Mouse (Mus musculus): ENCODE data around the gene Kcnk4. TPM values are rescaled to one million over a fixed set of nuclear protein-coding genes. Genes with fewer than 3 reads are reported as not detected.
"Not testable (repeated sequence)": the region's sequence is repeated elsewhere in the genome, so short reads cannot be mapped to it uniquely, and the experiment has no call there.

Gene Kcnk4
- total RNA-seq, 2 experiments from 2014 or later: 39.1 to 39.2 TPM

DNA sequence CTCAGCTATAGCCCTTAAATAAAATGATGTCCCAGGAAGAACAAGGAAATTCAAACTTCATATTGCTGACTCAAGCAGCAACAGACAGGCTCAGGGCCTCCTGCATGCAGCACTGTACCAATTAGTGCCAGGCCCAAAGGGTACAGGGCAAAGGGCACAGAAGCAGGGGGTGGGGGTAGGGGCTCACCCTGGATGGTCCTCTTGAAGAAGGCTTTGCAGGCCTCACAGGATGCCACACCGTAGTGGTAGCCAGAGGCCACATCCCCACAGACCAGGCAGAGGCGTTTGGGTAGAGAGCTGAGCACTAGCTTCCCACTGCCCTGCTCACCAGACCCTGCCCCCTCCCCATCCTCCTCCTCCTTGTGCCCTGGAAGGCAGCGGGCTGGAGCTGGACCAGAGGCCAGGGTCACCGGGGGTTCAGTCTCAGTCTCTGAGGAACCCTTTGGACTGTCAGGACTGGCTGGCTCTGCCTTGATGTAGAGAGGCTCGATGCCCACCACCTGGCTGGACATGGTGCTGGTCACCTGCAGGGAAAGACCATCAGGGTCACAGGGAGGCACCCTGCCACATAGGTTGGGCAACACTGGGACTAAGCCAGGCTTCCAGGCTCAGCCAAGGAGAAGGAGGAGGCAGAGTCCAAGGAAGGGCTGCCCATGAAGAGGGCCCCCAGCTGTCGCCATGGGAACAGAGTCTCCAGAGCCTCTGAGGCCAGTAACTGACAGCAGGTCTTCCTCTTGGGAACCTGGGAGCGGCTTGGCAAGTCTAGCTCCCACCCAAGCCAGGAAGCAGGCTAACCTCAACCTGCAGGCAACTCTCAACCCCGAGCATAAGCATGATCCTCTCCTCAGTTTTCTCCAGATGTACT is 14.2 kb downstream of the Kcnk4 start:
- intact Hi-C loops (cut with DNase I): loop anchor here (1.0 to 5.0 kb wide), 2 partner anchors 8 to 117 kb away; partner anchors contain the start of gene Stip1
- Histone ChIP-seq H3K27ac (no peak overlapping the region), H3K4me3 (peak overlapping the region; percentile 82)
- TF ChIP-seq CTCF (IDR thresholded peaks at IDR 0.05): no peak
- DNase-seq (ENCODE audit: extremely low spot score in 1 of 2, low spot score in 2 of 2): peak in 1 of 2 experiments; percentile 32

DNA sequence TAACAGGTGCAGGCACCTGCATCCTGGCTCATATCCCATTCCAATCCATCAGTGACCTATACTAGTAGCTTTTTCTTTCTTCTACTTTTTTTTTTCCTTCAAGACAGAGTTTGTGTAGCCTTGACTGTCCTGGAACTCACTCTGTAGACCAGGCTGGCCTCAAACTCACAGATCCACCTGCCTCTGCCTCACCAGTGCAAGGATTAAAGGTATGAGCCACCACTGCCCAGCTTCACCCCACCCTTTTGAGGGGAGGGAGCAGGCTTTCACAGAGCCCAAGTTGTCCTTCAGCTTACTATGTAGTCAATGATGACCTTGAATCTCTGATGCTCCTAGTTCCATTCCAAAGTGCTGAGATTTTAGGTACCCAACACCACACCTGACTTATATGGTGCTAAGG is 14.9 kb downstream of the Kcnk4 start:
- no peak overlapping the region; the same call in 1 of the 2 replicates for H3K4me3 ChIP-seq

DNA sequence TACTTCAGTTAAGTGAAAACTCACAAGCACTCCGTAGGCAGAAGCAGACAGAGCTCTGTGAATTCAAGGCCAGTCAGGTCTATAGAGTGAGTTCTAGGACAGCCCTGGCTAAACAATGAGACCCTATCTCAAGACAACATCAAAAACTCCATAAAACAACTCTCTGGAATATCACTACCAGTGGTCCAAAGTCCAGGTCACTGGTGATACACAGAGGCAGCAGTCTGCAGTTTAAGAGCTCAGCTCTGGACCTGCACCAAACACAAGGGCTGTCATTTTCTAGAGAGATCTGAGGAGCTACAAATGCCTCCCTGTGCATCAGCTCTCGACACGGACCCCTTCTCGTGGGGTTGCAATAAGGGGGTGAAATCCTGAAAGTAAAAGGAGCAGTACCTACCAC is 16.0 kb downstream of the Kcnk4 start:
- Histone ChIP-seq H3K4me3 (no peak overlapping the region), H3K27ac (no peak overlapping the region)
- no peak for DNase-seq (ENCODE audit: extremely low spot score in 1 of 2, low spot score in 2 of 2)
- no peak for TF ChIP-seq CTCF (IDR thresholded peaks at IDR 0.05)
- intact Hi-C loops (cut with DNase I): no loop called here

More for the DNA sequence above, 14.9 kb downstream of the Kcnk4 start:
- TF ChIP-seq CTCF (IDR thresholded peaks at IDR 0.05): no peak
- no peak for DNase-seq (ENCODE audit: extremely low spot score in 1 of 2, low spot score in 2 of 2)
- intact Hi-C loops (cut with DNase I): no loop called here
- H3K27ac ChIP-seq: no peak overlapping the region

DNA sequence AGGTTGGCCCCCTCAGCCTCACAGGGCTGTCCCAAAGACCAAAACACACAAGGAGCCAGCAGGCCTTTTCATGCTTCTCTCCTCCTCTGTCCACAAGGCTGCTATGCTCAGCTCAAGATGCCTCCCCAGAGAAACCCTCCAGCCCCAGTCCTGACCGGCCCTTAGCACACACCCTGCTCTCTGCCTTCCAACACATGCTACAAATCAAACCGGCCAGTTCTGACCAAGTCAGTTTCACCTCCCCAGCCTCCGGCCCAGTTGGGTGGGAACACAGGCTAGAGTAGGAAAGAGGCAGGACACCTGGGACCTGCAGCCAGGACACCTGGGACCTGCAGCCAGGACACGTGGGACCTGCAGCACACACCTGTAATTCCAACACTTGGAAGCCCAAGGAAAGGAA is 17.8 kb downstream of the Kcnk4 start:
- TF ChIP-seq CTCF (IDR thresholded peaks at IDR 0.05): no peak
- Histone ChIP-seq H3K4me3 (no peak overlapping the region), H3K27ac (no peak overlapping the region)
- DNase-seq (ENCODE audit: extremely low spot score in 1 of 2, low spot score in 2 of 2): peak in 1 of 2 experiments; percentile 7
- intact Hi-C loops (cut with DNase I): no loop called here

DNA sequence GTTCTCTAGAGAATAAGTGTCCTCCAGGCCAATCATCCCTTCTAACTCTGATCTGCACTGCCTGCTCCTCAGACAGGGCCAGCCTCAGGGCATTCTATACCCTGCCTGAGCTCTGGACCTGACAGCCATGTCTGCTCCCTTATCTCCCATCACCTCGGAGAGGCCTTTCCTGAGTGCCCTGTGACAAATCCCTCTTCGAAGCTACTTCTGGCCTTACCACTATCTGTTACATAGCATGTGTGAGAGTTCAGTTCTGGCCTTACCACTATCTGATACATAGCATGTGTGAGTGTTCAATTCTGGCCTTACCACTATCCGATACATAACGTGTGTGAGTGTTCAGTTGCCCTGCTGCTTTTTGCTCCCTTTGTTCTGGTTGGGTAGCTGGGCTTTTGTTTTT is 19.0 kb downstream of the Kcnk4 start:
- no peak for DNase-seq (ENCODE audit: extremely low spot score in 1 of 2, low spot score in 2 of 2)

DNA sequence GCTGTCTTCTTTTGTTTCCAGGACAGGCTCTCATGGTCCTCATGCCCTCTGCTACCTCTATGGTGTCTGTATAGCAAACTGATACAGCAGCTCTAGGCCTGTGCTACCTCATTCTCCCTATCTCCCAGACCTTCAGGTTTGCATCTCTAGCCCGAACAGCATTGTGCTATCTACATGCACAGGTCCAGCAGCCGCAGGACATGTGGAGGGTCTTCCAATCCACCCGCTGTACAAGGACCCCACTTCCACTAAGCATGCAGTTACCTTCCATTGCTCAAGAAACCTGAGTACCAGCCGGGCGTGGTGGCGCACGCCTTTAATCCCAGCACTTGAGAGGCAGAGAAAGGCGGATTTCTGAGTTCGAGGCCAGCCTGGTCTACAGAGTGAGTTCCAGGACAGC is 19.8 kb downstream of the Kcnk4 start:
- no peak overlapping the region for H3K4me3 ChIP-seq
- TF ChIP-seq CTCF (IDR thresholded peaks at IDR 0.05): no peak
- intact Hi-C loops (cut with DNase I): no loop called here
- no peak overlapping the region for H3K27ac ChIP-seq
- no peak for DNase-seq (ENCODE audit: extremely low spot score in 1 of 2, low spot score in 2 of 2)

More for the DNA sequence above, 19.0 kb downstream of the Kcnk4 start:
- intact Hi-C loops (cut with DNase I): no loop called here
- TF ChIP-seq CTCF (IDR thresholded peaks at IDR 0.05): no peak
- no peak overlapping the region for H3K27ac ChIP-seq
- no peak overlapping the region for H3K4me3 ChIP-seq

DNA sequence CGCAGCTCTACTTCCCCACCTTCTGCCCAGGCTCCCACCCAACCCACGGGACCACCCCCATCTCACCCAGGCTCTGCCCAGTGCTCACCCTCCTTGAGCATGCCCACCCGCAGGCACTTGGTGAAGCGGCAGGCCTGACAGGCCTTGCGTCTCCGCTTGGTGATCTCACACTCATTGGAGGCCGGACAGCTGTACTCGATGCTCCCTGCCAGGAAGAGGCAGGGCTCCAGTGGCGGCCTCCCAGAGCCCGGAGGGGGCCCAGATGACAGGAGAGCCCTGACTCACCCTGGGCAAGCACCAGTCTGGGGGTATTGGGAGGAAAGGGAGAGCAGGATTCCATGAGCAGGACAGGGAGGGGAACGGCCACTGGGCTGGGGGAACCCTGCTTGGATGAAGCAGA is 20.3 kb downstream of the Kcnk4 start:
- TF ChIP-seq CTCF (IDR thresholded peaks at IDR 0.05): no peak
- H3K27ac ChIP-seq: no peak overlapping the region
- peak; percentile 10 to 15 for DNase-seq (ENCODE audit: extremely low spot score in 1 of 2, low spot score in 2 of 2)
- H3K4me3 ChIP-seq: no peak overlapping the region
- intact Hi-C loops (cut with DNase I): no loop called here

DNA sequence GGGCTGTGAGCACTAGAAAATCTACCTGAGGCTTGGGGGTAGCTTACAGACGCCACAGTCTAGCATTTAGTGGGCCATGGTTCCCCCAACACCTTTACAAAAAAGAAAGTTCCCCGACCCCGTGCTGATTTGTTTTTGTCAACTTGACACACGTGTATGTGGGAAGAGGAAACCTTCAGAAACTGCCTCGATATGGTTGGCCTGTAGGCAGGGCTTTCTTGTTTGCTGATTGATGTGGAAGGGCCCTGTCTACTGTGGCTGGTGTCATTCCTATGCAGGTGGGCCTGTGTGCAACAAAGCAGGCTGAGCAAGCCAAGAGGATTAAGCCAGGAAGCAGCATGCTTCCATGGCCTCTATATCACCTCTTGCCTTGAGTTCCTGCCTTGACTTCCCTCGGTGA is 21.3 kb downstream of the Kcnk4 start:
- intact Hi-C loops (cut with DNase I): no loop called here
- TF ChIP-seq CTCF (IDR thresholded peaks at IDR 0.05): no peak
- DNase-seq (ENCODE audit: extremely low spot score in 1 of 2, low spot score in 2 of 2): no peak
- Histone ChIP-seq H3K4me3 (no peak overlapping the region), H3K27ac (no peak overlapping the region)

DNA sequence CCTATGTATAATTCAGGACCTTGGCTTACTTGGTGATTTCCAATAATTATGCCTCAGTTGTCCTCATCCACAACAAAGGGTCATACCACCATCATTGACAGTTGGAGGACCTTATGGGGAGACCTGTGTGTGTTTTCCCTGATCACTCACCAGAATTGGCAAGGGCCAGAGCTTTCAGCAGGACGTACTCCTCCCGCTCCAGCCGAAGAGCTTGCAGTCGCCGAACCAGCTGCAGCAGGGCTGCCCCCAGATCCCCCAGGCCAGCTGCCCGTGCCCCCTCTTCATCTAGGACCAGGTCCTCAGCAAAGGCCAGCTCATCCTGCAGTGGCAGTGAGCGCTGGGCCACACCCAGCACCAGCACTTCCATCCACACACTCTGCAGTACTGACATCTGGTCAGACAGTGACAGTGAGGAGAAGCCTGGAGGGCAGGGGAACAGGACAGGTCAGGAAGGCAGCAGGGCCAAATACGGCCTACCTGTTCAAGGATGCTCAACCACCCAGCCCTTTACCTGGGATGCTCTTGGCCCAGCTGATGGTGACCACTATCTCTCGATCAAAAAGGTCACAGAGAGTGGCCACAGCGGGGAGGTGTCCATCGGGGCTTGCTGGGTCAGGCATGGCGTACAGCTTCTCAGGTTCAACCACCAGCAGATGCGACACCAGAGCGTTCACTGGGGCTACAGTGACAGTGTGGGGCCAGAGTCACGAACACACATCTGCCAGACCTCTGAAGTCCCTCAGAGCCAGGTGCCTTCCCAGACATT is 21.9 kb downstream of the Kcnk4 start:
- no peak for TF ChIP-seq CTCF (IDR thresholded peaks at IDR 0.05)
- Histone ChIP-seq H3K4me3 (no peak overlapping the region), H3K27ac (no peak overlapping the region)
- DNase-seq (ENCODE audit: extremely low spot score in 1 of 2, low spot score in 2 of 2): peak in 1 of 2 experiments; percentile 12
- intact Hi-C loops (cut with DNase I): loop anchor here (1.0 kb wide), 1 partner anchor 8 kb away; no protein-coding TSS in a partner anchor

DNA sequence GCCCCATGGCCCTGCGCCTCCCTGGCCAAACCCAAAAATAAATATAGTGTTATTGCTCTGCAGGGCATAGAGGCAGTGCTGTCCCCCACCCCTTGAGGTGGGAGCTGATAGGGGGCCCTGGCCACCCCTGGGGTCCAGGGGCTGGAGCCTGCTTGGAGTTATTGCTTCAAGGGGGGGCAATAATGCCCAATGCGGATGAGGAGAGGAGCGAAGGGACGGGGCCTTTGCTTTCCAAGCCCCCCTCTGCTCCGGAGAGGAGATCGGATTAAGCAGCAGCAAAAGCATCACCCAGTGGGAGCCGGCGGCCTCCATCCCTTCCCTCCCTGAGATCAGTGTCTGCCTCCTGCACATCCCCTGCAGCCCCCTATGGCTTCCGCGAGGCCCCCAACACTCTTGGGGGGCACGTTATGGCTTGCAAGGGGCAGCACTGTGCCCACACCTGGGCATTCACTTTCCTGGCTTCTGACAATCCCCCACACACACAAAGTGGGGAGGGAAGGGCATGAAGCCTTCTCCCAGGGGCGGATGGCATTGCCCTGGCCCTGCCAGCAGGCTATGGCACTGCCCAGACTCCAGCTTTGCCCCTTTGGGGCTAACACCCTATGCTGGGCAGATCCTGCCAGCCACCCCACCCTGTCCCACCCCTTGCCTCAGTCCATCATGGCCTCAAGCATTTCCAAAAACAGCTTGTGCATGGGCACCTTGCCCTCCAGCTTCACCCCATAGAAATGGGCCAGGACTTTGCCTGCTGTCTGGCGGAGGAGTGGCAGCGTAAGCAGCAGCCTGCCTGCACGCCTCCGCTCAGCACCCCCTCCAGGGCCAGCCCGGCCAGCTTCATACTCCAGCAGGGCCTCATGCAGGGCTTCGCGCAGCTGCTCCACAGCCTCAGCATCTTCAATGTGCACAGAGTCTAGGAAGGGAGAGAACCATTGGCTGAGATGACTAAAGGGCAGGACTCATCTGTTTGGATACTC is 22.9 kb downstream of the Kcnk4 start:
- intact Hi-C loops (cut with DNase I): loop anchor here (1.0 kb wide), 1 partner anchor 9 kb away; no protein-coding TSS in a partner anchor
- no peak for TF ChIP-seq CTCF (IDR thresholded peaks at IDR 0.05)
- DNase-seq (ENCODE audit: extremely low spot score in 1 of 2, low spot score in 2 of 2): no peak
- Histone ChIP-seq H3K27ac (no peak overlapping the region), H3K4me3 (peak overlapping the region; percentile 21; the same call in 1 of the 2 replicates)

DNA sequence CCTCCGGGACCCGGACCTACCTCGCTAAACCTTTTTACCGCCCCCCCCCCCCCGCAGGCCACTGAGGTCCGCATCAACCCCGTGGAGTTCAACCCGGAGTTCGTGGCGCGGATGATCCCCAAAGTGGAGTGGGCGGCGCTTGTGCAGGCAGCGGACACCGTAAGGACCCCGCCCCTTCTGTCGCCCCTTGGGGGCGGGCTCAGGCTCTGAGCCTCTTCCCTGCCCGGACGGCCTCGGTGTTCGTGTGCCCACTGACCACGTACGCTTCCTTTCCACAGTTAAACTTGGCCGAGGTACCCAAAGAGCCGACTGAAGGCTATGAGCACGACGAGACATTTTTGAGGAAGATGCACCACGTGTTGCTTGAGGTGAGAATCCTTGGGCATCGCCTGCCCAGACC is 24.0 kb downstream of the Kcnk4 start:
- peak overlapping the region; percentile 91 for H3K4me3 ChIP-seq
- peak overlapping the region; percentile 99 for H3K27ac ChIP-seq
- DNase-seq (ENCODE audit: extremely low spot score in 1 of 2, low spot score in 2 of 2); intact Hi-C loops (cut with DNase I): not testable (repeated sequence)

All from left cerebral cortex, adult 2 months (tissue).